Mouse (Mus musculus) frontal cortex, postnatal 36 days (tissue): ENCODE data around the gene Plgrkt.

Experiments used
- DNase-seq, 2 experiments: peaks; one replicate each; pipeline ENCODE4 v3.0.0; 2022; ENCODE audit warnings: low spot score in 2 of 2

Plgrkt gene

GRCm38 (mm10) chr19:29383368-29383767, 16.2 kb upstream of the Plgrkt start:
- DNase-seq: no peak

GRCm38 (mm10) chr19:29379839-29380603, 12.8 kb upstream of the Plgrkt start:
- DNase-seq: no peak

- no peak for DNase-seq
Measured at GRCm38 (mm10) chr19:29376382-29376781, 9.2 kb upstream of the Plgrkt start.

DNA sequence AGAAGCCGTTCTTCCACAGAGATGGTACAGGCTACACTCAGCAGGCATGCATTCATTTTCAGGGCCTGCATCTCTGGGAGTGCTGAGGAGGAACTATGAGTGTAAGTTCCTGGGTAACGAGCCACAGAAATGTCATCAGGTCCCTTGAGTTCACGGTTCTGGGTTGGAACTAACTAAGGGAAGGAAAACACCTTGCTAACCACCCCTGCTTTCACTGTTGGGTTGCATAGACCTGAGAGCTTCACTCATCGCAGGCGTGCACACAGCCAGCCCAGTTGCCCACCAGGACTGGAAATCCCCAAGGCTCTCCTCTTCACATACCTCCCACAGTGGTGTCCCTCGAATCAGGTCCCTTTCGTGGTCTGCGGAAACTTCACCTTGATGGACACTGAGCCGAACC, 7.8 kb upstream of the Plgrkt start:
- no peak for DNase-seq

DNA sequence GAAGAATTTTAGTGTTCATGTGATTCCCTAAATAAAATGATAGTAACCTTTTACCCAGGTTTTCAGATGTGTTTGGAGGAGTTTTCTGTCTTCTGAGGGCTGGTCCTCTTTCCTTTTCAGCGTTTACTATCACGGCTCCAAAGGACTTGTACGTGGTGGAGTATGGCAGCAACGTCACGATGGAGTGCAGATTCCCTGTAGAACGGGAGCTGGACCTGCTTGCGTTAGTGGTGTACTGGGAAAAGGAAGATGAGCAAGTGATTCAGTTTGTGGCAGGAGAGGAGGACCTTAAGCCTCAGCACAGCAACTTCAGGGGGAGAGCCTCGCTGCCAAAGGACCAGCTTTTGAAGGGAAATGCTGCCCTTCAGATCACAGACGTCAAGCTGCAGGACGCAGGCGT, 6.2 kb upstream of the Plgrkt start:
- no peak for DNase-seq

- no peak for DNase-seq
Measured at GRCm38 (mm10) chr19:29372621-29373020, 5.4 kb upstream of the Plgrkt start.

- DNase-seq: peak in 1 of 2 experiments; percentile 56
Measured at GRCm38 (mm10) chr19:29372138-29372537, 4.9 kb upstream of the Plgrkt start.

DNA sequence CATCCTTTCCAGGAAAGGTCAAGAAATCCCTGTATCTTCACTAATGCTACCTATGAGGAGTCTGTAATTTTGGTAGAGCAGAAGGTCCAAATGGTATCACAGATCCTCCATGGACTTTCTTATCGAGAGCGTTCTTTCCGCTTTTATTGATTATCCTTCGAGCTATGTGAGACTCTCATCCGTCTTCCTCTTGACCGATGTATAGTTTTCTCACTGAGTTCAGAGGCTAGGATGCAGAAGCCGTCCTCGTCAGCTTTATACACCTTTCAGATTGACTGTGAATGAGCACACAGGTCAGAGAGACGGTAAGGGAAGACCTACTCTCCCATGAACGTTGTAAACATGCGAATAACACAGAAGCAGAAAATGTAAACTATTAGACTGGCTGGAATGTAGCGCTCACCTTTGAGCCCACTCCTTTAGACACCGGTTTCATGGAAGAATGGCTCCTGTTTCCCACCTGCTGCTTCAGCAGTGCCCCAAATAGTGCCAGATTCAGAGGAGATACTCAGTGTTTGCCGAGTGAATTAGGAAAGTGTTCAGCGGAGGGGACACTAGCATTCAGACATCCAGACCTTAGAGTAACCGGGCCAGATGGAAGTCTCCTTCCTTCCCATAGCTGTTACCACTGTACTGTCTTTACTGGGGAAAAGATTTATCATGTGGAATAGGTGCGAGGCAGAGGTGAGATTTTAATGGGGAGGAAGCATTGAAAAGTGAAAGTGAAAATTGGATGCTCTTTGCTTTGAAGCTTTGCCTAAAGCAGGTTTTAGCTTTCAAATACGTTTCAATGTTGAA, 4.3 kb upstream of the Plgrkt start:
- no peak for DNase-seq

- DNase-seq: no peak
Measured at GRCm38 (mm10) chr19:29370545-29371283, 3.5 kb upstream of the Plgrkt start.

- no peak for DNase-seq
Measured at GRCm38 (mm10) chr19:29370112-29370511, 2.9 kb upstream of the Plgrkt start.

- no peak for DNase-seq
Measured at GRCm38 (mm10) chr19:29368671-29369309, 1.6 kb upstream of the Plgrkt start.

- no peak for DNase-seq
Measured at GRCm38 (mm10) chr19:29368041-29368440, 851 bp upstream of the Plgrkt start.

DNA sequence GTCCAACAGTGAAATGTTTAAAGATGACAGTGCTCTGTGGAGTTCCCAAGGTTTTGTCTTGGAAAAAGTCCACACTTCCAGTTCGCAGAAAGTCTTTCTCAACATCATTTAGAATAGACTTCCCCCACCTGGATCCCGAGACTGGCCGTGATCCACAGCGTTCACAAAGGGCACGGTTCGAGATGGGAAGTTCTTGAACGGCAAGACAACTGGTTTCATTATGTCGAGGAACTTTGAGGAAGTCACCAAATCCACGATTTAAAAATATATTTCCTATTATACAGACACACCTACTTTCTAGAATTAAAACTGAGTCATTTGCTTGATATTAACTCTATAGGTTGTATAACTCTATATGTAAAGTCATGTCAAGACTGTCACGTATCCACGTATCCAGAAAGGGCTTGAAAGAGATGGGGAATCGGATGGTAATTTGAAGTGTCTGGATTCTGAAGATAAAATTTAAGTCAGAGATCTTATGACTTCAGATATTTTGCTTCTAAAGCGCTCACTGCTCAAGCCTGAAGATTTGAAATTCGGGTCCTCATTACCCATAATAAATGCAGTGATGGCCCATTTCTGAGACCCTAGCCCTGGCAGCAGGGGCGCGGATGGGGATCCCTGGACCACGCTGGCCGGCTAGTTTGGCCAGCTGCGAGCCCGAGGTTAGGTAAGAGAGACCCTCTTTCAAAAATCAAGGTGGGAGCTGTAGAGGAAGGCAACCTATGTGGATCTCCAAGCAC, 793 bp downstream of the Plgrkt start:
- no peak for DNase-seq

DNA sequence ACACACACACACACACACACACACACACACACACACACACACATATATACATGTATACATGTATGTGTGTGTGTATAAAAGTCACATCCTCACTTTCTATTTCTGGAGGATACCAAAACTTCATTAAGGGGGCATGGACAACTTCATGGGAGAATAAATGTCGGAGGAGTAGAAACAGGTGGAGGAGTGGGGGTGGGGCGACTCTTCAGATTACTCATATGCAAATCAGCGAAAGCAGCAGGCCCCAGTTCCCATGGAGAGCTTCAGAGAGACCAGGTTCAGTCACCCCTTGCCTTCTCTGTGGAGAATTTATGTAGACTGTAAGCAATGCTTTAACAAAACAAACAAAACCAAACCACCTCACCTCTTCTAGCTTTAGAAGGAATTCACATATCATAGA, 2.1 kb downstream of the Plgrkt start:
- DNase-seq: no peak

GRCm38 (mm10) chr19:29364076-29364475, 3.1 kb downstream of the Plgrkt start:
- no peak for DNase-seq

DNA sequence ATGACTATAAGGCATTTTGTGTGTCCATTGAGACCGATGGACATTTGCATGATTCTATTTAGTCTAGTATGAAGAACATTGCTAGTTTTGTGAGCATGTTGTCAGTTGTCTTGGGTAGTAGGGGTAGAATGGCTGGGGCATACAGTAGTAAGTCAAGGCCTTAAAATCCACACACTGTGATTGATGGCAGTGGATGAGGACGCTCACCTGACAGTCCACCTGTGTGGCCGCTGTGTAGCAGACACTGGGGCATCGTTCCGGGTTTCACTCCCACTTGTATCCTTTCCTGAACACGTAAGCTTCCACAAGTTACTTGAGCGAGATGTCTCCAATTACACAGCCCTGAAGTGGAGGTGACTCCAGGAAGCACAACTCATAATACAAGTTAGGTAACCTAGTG, 3.6 kb downstream of the Plgrkt start:
- DNase-seq: no peak

GRCm38 (mm10) chr19:29362173-29362930, 4.8 kb downstream of the Plgrkt start:
- DNase-seq: no peak

DNA sequence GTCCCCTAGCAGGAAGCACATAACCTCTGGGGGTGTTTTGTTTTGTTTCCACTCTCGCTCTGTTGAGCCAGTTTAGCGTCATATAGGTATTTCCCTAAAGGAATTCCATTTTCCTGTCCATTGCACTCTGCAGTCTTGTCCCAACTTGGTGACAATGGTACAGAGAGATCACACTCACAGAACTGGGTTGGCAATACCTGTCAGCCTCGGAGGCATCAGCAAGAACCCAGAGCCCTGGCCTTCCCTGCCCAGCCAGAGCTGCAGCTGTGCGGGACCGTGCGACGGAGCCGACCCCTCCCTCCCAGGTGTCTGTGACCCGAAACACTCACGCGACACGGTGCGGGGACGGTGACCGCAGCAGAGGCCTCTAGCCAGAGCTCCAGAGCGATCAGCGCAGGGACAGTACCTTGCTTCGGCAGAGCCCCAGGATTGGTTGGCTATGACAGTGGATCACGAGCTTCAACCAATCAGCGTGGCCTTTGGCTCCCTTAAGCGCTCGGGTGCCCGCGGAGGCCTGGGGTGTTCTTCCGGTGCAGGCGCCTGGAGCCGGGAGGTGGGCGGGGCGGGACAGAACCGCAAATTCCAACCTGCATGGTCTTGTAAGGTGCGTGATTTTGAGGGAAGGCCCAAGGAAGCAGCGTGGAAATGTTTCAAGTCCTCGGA, 5.6 kb downstream of the Plgrkt start:
- peak; percentile 88 to 94 for DNase-seq

DNA sequence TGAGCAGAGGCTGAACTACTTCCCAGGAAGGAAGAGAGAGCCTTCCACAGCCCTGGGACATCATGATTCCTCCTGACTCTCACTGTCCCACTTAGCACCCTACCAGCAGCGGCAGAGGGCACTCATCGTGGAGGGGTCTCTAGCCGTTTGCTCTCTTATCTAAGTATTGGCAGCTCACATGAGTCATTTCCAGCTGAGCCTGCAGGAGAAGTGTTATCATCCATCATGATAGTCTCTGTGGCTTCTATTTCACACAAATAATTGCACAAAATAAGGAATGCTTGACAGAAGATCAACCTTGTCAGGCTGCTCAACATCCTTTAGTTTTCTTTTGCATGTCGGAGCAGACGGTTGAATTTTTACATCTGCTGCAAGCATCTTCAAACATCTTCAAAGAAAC, 6.9 kb downstream of the Plgrkt start:
- no peak for DNase-seq

DNA sequence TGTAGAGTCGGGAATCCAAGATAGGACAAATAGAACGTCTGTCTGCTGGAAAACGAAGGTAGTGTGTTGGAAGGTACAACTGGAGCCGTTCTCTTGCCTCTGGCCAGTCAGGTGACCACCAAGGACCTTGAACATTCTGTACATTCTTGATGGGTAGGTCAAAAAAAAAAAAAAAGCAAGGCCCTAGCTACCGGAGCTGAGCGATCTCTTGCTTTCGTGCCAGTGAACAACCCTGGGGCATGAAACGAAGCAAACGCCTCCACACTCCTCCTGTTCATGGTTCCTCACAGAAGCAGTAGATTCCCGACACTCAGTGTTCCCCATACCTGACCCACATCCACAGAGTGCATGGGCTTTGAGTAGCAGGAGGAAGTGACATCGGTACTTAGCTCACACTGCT, 10.9 kb downstream of the Plgrkt start:
- no peak for DNase-seq
